Mouse (Mus musculus) liver, postnatal 0 days (tissue): ENCODE results near the gene Tcap. TPM values are rescaled to one million over a fixed set of nuclear protein-coding genes. Genes with fewer than 3 reads are reported as not detected.

ENCODE experiments used
- ATAC-seq: fragments of 200-750 bp; cut with Nextera tagmentation; 2 replicates; pipeline ENCODE4 v1.8.0; 2017; ENCODE audit warnings: mild to moderate bottlenecking, moderate library complexity
- DNase-seq: peaks from one replicate; pipeline ENCODE4 v3.0.0-alpha.2; 2016
- H3K27ac ChIP-seq: fragments of 300-500 bp; sonication (generic); 2 replicates; pipeline ENCODE4 v1.5.1; 2014; ENCODE audit warnings: antibody characterized with exemption, moderate library complexity, mild to moderate bottlenecking, low read depth
- H3K27me3 ChIP-seq: fragments of 300-500 bp; sonication (generic); 2 replicates; pipeline ENCODE4 v1.6.1; 2014; ENCODE audit warnings: low read length, control low read depth, mixed read lengths; ENCODE audit not compliant: insufficient read depth
- H3K36me3 ChIP-seq: fragments of 300-500 bp; sonication (generic); replicated peaks from 2 replicates; pipeline ENCODE4 v1.6.1; 2014; ENCODE audit warnings: mild to moderate bottlenecking, control low read depth, low read length, moderate library complexity, mixed read lengths; ENCODE audit not compliant: insufficient read depth
- H3K4me1 ChIP-seq: fragments of 300-500 bp; sonication (generic); 2 replicates; pipeline ENCODE4 v1.6.1; 2014; ENCODE audit warnings: antibody characterized with exemption, mild to moderate bottlenecking, control low read depth; ENCODE audit not compliant: insufficient read depth
- H3K4me2 ChIP-seq: fragments of 300-500 bp; sonication (generic); 2 replicates; pipeline ENCODE4 v1.6.1; 2014; ENCODE audit warnings: low read depth, mild to moderate bottlenecking, low read length, moderate library complexity, mixed read lengths
- H3K4me3 ChIP-seq: fragments of 300-500 bp; sonication (generic); 2 replicates; pipeline ENCODE4 v1.5.1; 2014; ENCODE audit warnings: low read depth, low read length
- H3K9ac ChIP-seq: fragments of 300-500 bp; sonication (generic); replicated peaks from 2 replicates; pipeline ENCODE4 v1.6.1; 2014; ENCODE audit warnings: mild to moderate bottlenecking, moderate library complexity
- H3K9me3 ChIP-seq: fragments of 300-500 bp; sonication (generic); 2 replicates; pipeline ENCODE4 v1.6.1; 2016; ENCODE audit warnings: mild to moderate bottlenecking, control low read depth, low read length, mixed read lengths
- CTCF ChIP-seq: sonication (generic); IDR thresholded peaks from 2 replicates; pipeline ENCODE4 v1.5.1; 2016; ENCODE audit warnings: antibody characterized with exemption, low read depth
- EP300 ChIP-seq: IDR thresholded peaks from 2 replicates; pipeline ENCODE4 v1.6.1; 2016; ENCODE audit warnings: antibody characterized with exemption, low read depth, mild to moderate bottlenecking
- WGBS: fragments of 180-500 bp; shearing (Covaris S2); extraction: QIAGEN DNeasy Blood & Tissue Kit; methylation state at CpG from one replicate; pipeline ENCODE4 v1.1.7; 2014; ENCODE audit not compliant: insufficient replicate concordance; 5-methylcytosine and 5-hydroxymethylcytosine counted together
- polyA plus RNA-seq: library from polyadenylated mRNA; unstranded; fragments of >200 nt; fragmentation: Nextera tagmentation; extraction: Ambion mirVana; gene quantifications from 2 replicates; pipeline ENCODE4 v1.2.1, GENCODE M21; 2015

The Tcap gene
- polyA plus RNA-seq, 1 experiment from 2014 or later = 0.26 TPM

DNA sequence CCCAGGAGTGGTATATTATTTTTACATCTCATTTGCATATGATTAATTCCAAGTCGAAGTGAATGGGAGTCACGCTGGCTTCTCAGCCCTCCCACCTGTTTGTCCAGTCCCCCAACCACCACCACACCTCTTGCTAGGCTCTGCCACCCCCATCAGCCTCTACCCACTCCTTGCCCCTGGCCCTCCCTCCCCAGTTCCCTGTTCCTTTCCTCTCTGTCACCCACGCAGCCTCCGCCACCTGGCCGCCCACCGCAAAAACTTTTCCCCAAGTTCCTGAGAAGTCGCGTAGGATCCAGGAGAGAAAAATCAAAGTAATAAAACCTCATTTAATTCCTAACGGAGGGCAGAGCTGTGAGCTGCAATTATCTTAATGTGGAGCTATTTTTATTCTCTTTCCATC lies 37.4 kb upstream of the Tcap start:
- DNase-seq (no peak), ATAC-seq (no peak)
- Histone ChIP-seq H3K9me3 (no peaks in the 10 kb centered on the region), H3K4me1 (peaks cover 7% of the 10 kb centered on the region), H3K4me2 (no peak overlapping the region), H3K36me3 (no peaks in the 10 kb centered on the region), H3K9ac (no peak overlapping the region), H3K27ac (no peak overlapping the region), H3K4me3 (no peak overlapping the region), H3K27me3 (peaks cover 74% of the 10 kb centered on the region)
- TF ChIP-seq EP300 = no peak
- TF ChIP-seq CTCF = no peak
- WGBS = 12% methylated on average over 9 of the region's 9 CpGs

GRCm38 (mm10) chr11:98347385-98348082 lies 36.1 kb upstream of the Tcap start:
- H3K27me3 ChIP-seq = peaks cover 66% of the 10 kb centered on the region
- WGBS = 12% methylated on average over 8 of the region's 12 CpGs
- H3K27ac ChIP-seq = no peak overlapping the region
- ATAC-seq = no peak
- TF ChIP-seq CTCF = no peak
- TF ChIP-seq EP300 = no peak
- H3K36me3 ChIP-seq = no peaks in the 10 kb centered on the region
- H3K4me1 ChIP-seq = peaks cover 7% of the 10 kb centered on the region
- H3K4me2 ChIP-seq = no peak overlapping the region
- H3K9ac ChIP-seq = no peak overlapping the region
- no peak for DNase-seq
- H3K4me3 ChIP-seq = no peak overlapping the region
- H3K9me3 ChIP-seq = no peaks in the 10 kb centered on the region

- Histone ChIP-seq H3K36me3 (no peaks in the 10 kb centered on the region), H3K9ac (peak within 1 kb of the TSS; percentile 18; the same call in 1 of the 2 replicates), H3K4me3 (peak within 1 kb of the TSS; percentile 38), H3K4me2 (peak within 1 kb of the TSS; percentile 65), H3K9me3 (no peaks in the 10 kb centered on the region), H3K4me1 (peaks cover 7% of the 10 kb centered on the region), H3K27me3 (peaks cover 66% of the 10 kb centered on the region), H3K27ac (no peak within 1 kb of the TSS)
- no peak for DNase-seq
- peak; percentile 13; the same call in 1 of the 2 replicates for ATAC-seq
- TF ChIP-seq CTCF (no peak), EP300 (no peak)
- 2% methylated on average over 55 of the region's 55 CpGs for WGBS
These were observed 35.3 kb upstream of the Tcap start, which contains the start of gene Ppp1r1b for GRCm38 (mm10) chr11:98348083-98348961. TSS of gene Ppp1r1b (plus strand) at chr11:98348404.

- Histone ChIP-seq H3K4me3 (no peak overlapping the region), H3K27me3 (peaks cover 72% of the 10 kb centered on the region)
These were observed 34.3 kb upstream of the Tcap start for GRCm38 (mm10) chr11:98349308-98349707.

GRCm38 (mm10) chr11:98352272-98352990 lies 31.2 kb upstream of the Tcap start:
- no peak overlapping the region for H3K4me3 ChIP-seq
- no peak for TF ChIP-seq CTCF
- TF ChIP-seq EP300 = no peak
- H3K4me2 ChIP-seq = no peak overlapping the region
- DNase-seq = no peak
- H3K27ac ChIP-seq = no peak overlapping the region
- no peaks in the 10 kb centered on the region for H3K9me3 ChIP-seq
- no peak for ATAC-seq
- H3K9ac ChIP-seq = no peak overlapping the region
- no peaks in the 10 kb centered on the region for H3K36me3 ChIP-seq
- WGBS = 74% methylated on average over 18 of the region's 18 CpGs
- peaks cover 27% of the 10 kb centered on the region for H3K4me1 ChIP-seq
- peaks cover 48% of the 10 kb centered on the region for H3K27me3 ChIP-seq

More at GRCm38 (mm10) chr11:98349308-98349707, 34.3 kb upstream of the Tcap start:
- Histone ChIP-seq H3K9ac (no peak overlapping the region), H3K4me1 (peaks cover 7% of the 10 kb centered on the region), H3K9me3 (no peaks in the 10 kb centered on the region), H3K36me3 (no peaks in the 10 kb centered on the region), H3K27ac (no peak overlapping the region), H3K4me2 (no peak overlapping the region)
- DNase-seq (no peak), ATAC-seq (no peak)
- no peak for TF ChIP-seq CTCF
- no peak for TF ChIP-seq EP300
- WGBS = 8% methylated on average over 9 of the region's 9 CpGs
